Mouse (Mus musculus) intestine, embryonic 15.5 days (tissue): ENCODE results near the gene Map3k4. TPM values are rescaled to one million over a fixed set of nuclear protein-coding genes. Genes with fewer than 3 reads are reported as not detected.
"Not testable (repeated sequence)": the region's sequence is repeated elsewhere in the genome, so short reads cannot be mapped to it uniquely, and the experiment has no call there.

Experiments
- ATAC-seq: fragments of 200-750 bp; cut with Nextera tagmentation; 2 replicates; pipeline ENCODE4 v1.8.0; 2017; ENCODE audit warnings: moderate TSS enrichment, moderate library complexity
- H3K27ac ChIP-seq: fragments of 300-500 bp; sonication (generic); 2 replicates; pipeline ENCODE4 v1.5.1; 2015; ENCODE audit warnings: mild to moderate bottlenecking, inconsistent platforms
- H3K27me3 ChIP-seq: fragments of 300-500 bp; sonication (generic); replicated peaks from 2 replicates; pipeline ENCODE4 v1.6.1; 2015; ENCODE audit warnings: inconsistent platforms
- H3K36me3 ChIP-seq: fragments of 300-500 bp; sonication (generic); 2 replicates; pipeline ENCODE4 v1.6.1; 2015; ENCODE audit warnings: inconsistent platforms
- H3K4me1 ChIP-seq: fragments of 300-500 bp; sonication (generic); replicated peaks from 2 replicates; pipeline ENCODE4 v1.6.1; 2015; ENCODE audit warnings: inconsistent platforms
- H3K4me2 ChIP-seq: fragments of 300-500 bp; sonication (generic); replicated peaks from 2 replicates; pipeline ENCODE4 v1.6.1; 2015; ENCODE audit warnings: mild to moderate bottlenecking, inconsistent platforms
- H3K4me3 ChIP-seq: fragments of 300-500 bp; sonication (generic); replicated peaks from 2 replicates; pipeline ENCODE4 v1.5.1; 2015; ENCODE audit warnings: inconsistent platforms
- H3K9ac ChIP-seq: fragments of 300-500 bp; sonication (generic); 2 replicates; pipeline ENCODE4 v1.6.1; 2015; ENCODE audit warnings: inconsistent platforms
- H3K9me3 ChIP-seq: fragments of 300-500 bp; sonication (generic); 2 replicates; pipeline ENCODE4 v1.6.1; 2016; ENCODE audit warnings: inconsistent platforms
- WGBS: fragments of 180-500 bp; shearing (Covaris S2); methylation state at CpG from one replicate; pipeline ENCODE4 v1.1.7; 2015; 5-methylcytosine and 5-hydroxymethylcytosine counted together
- polyA plus RNA-seq: library from polyadenylated mRNA; unstranded; fragments of >200 nt; fragmentation: Nextera tagmentation; extraction: Ambion mirVana; gene quantifications from 2 replicates; pipeline ENCODE4 v1.2.1, GENCODE M21; 2015

Gene Map3k4
- polyA plus RNA-seq, 1 experiment from 2014 or later: 43.9 TPM

DNA sequence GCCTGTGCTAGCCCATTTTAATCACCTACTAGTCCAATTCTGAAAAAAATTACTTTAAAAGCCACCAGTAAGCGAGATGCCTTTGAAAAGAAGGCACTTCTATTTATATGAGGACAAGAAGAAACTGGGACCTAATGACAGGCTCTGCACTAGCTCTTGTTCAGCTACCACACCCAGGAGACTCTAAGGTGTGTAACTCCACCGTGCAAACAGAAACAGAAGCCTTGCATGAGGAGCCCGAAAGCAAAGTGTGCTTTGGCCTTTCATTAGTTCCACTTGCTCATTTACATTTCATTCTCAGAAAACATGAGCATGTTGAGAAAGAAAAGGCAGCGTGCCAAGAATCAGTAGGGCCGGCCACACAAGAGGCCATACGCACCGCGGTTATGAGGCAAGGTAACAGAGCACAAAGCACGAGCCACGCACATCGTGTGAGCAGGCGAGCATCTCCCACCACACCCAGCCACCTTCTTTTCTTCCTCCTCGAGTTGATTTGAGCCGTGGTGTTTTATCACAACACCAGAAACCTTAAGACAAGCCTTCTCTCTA lies 18.4 kb downstream of the Map3k4 start:
- no peak overlapping the region for H3K4me2 ChIP-seq
- H3K36me3 ChIP-seq: no peaks in the 10 kb centered on the region
- 75% methylated on average over 14 of the region's 14 CpGs for WGBS
- no peaks in the 10 kb centered on the region for H3K27me3 ChIP-seq
- 0 out of 2 replicates have a peak overlapping the region, but pooled peaks have one; percentile 2 for H3K27ac ChIP-seq
- no peak overlapping the region for H3K9ac ChIP-seq
- H3K4me3 ChIP-seq: no peak overlapping the region
- no peaks in the 10 kb centered on the region for H3K9me3 ChIP-seq
- no peak for ATAC-seq
- peaks cover 39% of the 10 kb centered on the region for H3K4me1 ChIP-seq

DNA sequence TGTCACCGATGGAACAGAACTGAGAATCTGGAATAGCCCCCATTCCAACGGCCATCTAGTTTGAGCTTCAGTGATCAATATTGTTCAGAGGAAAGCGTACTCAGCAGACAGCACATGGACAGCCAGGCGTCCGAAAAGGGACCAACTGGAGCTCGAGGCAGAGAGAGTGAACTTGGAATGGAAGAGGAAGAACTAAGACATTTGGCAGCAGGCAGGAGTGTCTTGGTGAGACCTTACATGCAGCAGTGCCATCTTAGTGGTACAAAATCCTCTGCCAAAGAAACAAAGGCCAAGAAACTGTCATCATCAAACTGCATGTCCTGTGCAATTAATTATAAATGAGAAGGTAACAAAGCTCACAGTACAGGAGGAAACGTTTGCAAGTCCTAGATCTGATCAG lies 19.2 kb downstream of the Map3k4 start:
- Histone ChIP-seq H3K9me3 (no peaks in the 10 kb centered on the region), H3K4me2 (no peak overlapping the region), H3K9ac (no peak overlapping the region), H3K27ac (no peak overlapping the region), H3K4me1 (peaks cover 38% of the 10 kb centered on the region), H3K4me3 (no peak overlapping the region), H3K36me3 (no peaks in the 10 kb centered on the region), H3K27me3 (no peaks in the 10 kb centered on the region)
- WGBS: 80% methylated on average over 7 of the region's 7 CpGs
- no peak for ATAC-seq

DNA sequence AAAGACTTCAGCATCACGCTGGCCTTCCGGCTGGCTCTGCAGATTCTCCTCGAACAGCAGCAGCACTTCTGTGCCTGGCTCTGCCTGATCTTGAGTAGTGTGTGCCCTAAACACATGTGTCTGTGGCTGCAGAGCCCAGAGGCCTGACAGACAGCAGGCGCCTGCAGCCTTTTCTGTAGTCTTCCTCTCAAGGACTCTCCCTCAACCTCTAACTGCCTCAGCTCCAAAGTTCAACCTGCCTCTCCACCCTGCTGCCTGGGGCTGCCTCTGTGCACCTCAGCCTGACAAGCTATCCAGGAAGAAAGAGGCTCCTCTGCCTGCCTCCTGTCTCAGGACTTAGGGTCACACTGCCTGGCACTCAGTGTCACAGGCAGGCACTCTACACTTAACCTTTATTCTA lies 20.6 kb downstream of the Map3k4 start:
- H3K36me3 ChIP-seq: no peaks in the 10 kb centered on the region
- 0 out of 2 replicates have a peak overlapping the region, but pooled peaks have one; percentile 24 for H3K9ac ChIP-seq
- H3K27me3 ChIP-seq: no peaks in the 10 kb centered on the region
- H3K4me2 ChIP-seq: peak overlapping the region; percentile 27
- no peak overlapping the region for H3K4me3 ChIP-seq
- H3K9me3 ChIP-seq: no peaks in the 10 kb centered on the region
- H3K27ac ChIP-seq: peak overlapping the region; percentile 86
- peak; percentile 85 for ATAC-seq
- 57% methylated on average over 4 of the region's 4 CpGs for WGBS
- peaks cover 47% of the 10 kb centered on the region for H3K4me1 ChIP-seq

DNA sequence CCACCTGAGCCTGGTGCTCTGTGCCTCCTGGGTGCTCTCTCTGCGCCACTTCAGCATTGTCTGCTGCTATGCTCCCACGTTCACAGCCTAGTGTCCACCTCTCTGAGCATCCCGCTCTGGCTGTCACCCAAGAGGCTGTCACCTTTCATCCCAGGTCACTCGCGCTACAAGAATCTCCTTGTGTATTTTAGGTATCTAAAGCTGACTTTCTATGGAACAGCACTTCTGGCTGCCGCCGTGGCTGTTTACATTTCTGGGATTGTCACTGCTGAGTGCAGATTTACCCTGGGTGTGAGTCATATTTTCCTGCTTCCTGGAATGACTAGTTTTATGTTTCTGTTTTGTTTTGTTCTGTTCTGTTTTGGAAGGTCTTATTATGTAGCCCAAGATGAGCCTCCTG lies 21.3 kb downstream of the Map3k4 start:
- peak overlapping the region; percentile 86 for H3K27ac ChIP-seq
- peak overlapping the region; percentile 14; the same call in 1 of the 2 replicates for H3K4me2 ChIP-seq
- H3K27me3 ChIP-seq: no peaks in the 10 kb centered on the region
- WGBS: 34% methylated on average over 7 of the region's 7 CpGs
- H3K4me3 ChIP-seq: no peak overlapping the region
- H3K9ac ChIP-seq: no peak overlapping the region
- ATAC-seq: peak; percentile 37
- no peaks in the 10 kb centered on the region for H3K9me3 ChIP-seq
- peaks cover 47% of the 10 kb centered on the region for H3K4me1 ChIP-seq
- H3K36me3 ChIP-seq: no peaks in the 10 kb centered on the region

DNA sequence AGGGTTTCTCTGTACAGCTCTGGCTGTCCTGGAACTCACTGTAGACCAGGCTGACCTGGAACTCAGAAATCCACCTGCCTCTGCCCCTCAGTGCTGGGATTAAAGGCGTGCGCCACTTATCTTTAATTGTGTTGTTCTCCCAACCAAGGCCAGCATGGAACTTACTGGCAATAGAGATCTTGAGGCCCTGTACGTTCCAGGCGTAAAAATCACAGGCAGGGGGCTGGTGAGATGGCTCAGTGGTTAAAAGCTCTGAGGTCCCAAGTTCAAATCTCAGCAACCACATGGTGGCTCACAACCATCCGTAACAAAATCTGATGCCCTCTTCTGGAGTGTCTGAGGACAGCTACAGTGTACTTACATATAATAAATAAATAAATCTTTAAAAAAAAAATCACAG lies 22.7 kb downstream of the Map3k4 start:
- not testable (repeated sequence) for H3K4me2 ChIP-seq, H3K4me3 ChIP-seq, H3K27ac ChIP-seq, ATAC-seq, H3K36me3 ChIP-seq, H3K9ac ChIP-seq, H3K9me3 ChIP-seq, H3K27me3 ChIP-seq
- H3K4me1 ChIP-seq: peaks cover 42% of the 10 kb centered on the region
- 92% methylated on average over 5 of the region's 5 CpGs for WGBS

DNA sequence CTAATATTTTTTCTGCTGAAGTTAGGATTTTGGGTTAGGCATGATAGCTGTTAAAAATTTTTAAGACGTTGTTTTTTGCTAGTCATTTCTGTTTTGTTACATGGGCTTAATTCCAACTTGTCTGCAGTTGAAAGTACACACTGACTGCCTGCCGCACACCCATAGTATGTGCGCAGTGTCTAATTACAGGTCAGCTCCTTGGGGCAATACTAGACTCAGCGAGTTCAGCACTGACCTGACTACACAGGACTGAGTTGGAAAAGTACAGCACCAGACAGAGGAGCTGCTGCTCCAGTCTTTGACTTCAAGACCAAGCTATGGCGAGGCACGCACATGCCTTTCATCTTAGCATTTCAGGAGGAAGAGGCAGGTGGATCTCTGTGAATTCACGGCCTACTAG lies 24.2 kb downstream of the Map3k4 start:
- Histone ChIP-seq H3K36me3 (no peaks in the 10 kb centered on the region), H3K4me3 (no peak overlapping the region), H3K27ac (no peak overlapping the region), H3K27me3 (no peaks in the 10 kb centered on the region), H3K9ac (no peak overlapping the region), H3K4me2 (no peak overlapping the region), H3K9me3 (no peaks in the 10 kb centered on the region), H3K4me1 (peaks cover 31% of the 10 kb centered on the region)
- no peak for ATAC-seq
- 85% methylated on average over 7 of the region's 7 CpGs for whole genome bisulfite sequencing

DNA sequence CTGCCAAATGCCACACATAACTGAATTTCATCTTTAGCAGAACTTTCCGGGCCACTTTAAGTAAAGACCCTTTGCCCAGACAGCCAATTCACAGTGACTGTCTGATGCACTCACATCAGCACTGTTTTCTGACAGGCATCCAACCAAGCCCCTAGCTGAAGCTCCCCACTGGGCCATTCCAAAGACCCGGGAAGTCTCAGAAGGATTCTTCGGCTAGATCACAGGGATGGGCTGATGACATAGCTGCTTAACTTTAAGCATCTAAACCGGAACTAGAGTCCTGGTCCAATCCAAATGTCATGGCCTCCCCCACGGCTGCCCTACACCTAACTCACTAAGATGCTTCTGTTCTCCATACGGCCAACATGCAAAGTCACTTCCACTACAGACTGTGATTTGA lies 25.0 kb downstream of the Map3k4 start:
- Histone ChIP-seq H3K36me3 (no peaks in the 10 kb centered on the region), H3K4me1 (peaks cover 26% of the 10 kb centered on the region), H3K4me3 (no peak overlapping the region), H3K9me3 (no peaks in the 10 kb centered on the region), H3K4me2 (no peak overlapping the region), H3K9ac (no peak overlapping the region), H3K27ac (no peak overlapping the region), H3K27me3 (no peaks in the 10 kb centered on the region)
- WGBS: 68% methylated on average over 6 of the region's 6 CpGs
- no peak for ATAC-seq

DNA sequence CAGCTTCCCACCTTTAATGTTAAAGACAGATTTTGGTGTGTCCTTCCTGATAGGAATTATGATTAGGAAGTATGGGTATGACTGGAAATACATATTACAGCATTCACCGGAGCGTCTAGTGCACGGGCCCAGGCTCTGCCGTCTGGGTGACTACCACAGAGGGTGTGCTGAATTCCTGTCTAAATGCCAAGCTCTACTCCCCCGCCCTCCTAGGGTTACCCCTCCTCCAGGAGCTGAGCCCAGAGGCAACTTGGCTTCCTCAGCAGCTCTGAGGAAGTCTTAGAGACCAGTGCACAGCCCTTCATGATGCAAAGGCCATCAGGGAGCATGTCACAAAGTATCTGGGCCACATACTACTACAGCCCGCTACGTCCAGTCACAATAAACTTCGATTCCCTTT lies 25.7 kb downstream of the Map3k4 start:
- Histone ChIP-seq H3K27ac (no peak overlapping the region), H3K27me3 (no peaks in the 10 kb centered on the region), H3K9me3 (no peaks in the 10 kb centered on the region), H3K4me1 (peaks cover 23% of the 10 kb centered on the region), H3K9ac (no peak overlapping the region), H3K4me3 (no peak overlapping the region), H3K4me2 (no peak overlapping the region), H3K36me3 (no peaks in the 10 kb centered on the region)
- no peak for ATAC-seq
- WGBS: 84% methylated on average over 8 of the region's 8 CpGs

DNA sequence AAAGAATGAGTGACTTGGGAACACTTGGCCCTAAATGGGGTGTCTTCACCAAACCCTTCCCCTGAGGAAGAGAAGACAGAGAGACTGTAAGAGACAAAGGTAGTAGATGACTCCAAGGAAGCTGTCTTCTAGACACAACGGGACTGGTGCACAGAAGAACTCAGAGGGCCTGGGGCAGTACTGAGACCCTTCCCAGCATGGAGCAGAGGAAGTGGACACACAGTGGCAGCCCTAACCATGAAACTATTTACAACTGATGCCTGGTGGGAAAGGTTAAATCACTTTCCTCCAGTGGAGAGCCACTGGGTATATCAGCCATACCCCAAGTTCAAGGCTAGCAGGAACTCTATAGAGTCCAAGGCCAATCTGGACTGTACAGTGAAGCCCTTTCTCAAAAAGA lies 26.2 kb downstream of the Map3k4 start:
- ATAC-seq: no peak
- WGBS: 88% methylated on average over 1 of the region's 1 CpGs
- Histone ChIP-seq H3K36me3 (no peaks in the 10 kb centered on the region), H3K9me3 (no peaks in the 10 kb centered on the region), H3K4me3 (no peak overlapping the region), H3K4me1 (peaks cover 19% of the 10 kb centered on the region), H3K27ac (no peak overlapping the region), H3K4me2 (no peak overlapping the region), H3K27me3 (no peaks in the 10 kb centered on the region), H3K9ac (no peak overlapping the region)

DNA sequence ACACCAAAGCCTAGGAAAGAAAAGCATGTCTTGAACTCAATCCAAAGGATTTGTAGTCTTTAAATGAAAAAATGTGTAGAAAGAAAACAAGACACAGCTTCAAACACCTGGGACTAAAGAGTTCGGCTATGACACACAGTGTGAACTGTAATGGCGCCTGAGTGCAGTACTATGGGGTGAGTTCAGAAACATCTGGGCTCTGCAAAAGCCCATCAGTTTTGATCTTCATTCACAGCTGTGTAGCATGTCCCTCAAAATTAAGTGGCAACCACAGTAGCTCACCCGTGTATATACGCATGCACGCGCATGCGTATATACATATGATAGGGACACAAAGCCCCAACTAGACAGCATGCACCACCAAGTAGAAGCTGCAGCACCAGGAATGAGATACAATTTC lies 27.4 kb downstream of the Map3k4 start:
- no peaks in the 10 kb centered on the region for H3K9me3 ChIP-seq
- no peaks in the 10 kb centered on the region for H3K36me3 ChIP-seq
- H3K4me3 ChIP-seq: no peak overlapping the region
- no peak overlapping the region for H3K4me2 ChIP-seq
- no peak overlapping the region for H3K27ac ChIP-seq
- WGBS: 90% methylated on average over 7 of the region's 7 CpGs
- ATAC-seq: 0 out of 2 replicates have a peak, but pooled peaks have one; percentile 11
- peaks cover 13% of the 10 kb centered on the region; the same call in 1 of the 2 replicates for H3K4me1 ChIP-seq
- H3K9ac ChIP-seq: no peak overlapping the region
- H3K27me3 ChIP-seq: no peaks in the 10 kb centered on the region

DNA sequence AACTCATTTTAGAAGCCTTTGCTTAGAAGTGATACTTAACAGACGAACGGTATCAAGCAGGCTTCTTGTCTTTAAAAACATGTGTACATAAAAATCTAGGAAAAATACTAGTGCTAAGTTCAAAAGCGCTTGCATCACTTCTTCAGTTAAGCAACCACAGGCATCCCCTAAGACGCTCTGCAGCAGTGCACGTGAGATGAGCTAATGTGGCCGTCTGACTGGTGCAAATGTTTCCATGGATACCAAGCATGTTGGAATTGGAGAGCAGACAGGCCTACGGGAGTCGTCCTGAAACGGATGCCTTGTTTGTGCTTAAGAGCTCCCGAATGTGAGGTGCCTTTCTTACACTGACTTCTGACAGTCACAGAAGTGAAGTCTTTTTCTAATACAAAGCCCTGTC lies 27.9 kb downstream of the Map3k4 start:
- 39% methylated on average over 10 of the region's 10 CpGs for WGBS
- H3K4me1 ChIP-seq: peaks cover 13% of the 10 kb centered on the region; the same call in 1 of the 2 replicates
- no peak overlapping the region for H3K27ac ChIP-seq
- no peaks in the 10 kb centered on the region for H3K27me3 ChIP-seq
- peak; percentile 83 for ATAC-seq
- H3K9me3 ChIP-seq: no peaks in the 10 kb centered on the region
- no peak overlapping the region for H3K4me2 ChIP-seq
- no peak overlapping the region for H3K9ac ChIP-seq
- H3K36me3 ChIP-seq: no peaks in the 10 kb centered on the region
- H3K4me3 ChIP-seq: no peak overlapping the region

DNA sequence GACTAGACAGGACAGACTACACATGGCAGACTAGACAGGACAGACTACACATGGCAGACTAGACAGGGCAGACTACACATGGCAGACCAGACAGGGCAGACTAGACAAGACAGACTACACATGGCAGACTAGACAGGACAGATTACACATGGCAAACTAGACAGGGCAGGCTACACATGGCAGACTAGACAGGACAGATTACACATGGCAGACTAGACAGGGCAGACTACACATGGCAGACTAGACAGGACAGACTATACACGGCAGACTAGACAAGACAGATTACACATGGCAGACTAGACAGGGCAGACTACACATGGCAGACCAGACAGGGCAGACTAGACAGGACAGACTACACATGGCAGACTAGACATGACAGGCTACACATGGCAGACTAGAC lies 28.8 kb downstream of the Map3k4 start:
- not testable (repeated sequence) for H3K4me2 ChIP-seq, H3K4me3 ChIP-seq, H3K36me3 ChIP-seq, H3K27ac ChIP-seq, H3K9ac ChIP-seq, H3K27me3 ChIP-seq, ATAC-seq, H3K9me3 ChIP-seq
- peaks cover 12% of the 10 kb centered on the region; the same call in 1 of the 2 replicates for H3K4me1 ChIP-seq
- 59% methylated on average over 1 of the region's 1 CpGs for WGBS

DNA sequence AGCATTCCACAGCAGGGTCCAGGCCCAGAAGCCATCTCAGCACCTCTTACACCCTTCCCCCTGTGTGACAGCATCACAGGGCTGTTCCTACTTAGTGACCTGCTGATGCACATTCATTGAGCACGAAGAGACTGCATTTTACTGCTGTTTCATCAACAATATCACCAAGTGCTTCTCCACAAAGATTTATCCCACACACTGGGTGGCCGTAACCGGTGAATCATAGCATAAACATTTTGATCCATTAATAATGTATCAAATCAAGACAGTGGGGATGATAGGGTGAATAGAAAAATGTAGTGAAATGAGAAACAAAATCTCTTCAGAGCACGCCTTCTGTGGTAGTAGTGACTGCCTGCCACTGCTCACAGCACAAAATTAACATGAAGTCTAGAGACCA lies 29.7 kb downstream of the Map3k4 start:
- no peak for ATAC-seq

More for the DNA sequence above, 29.7 kb downstream of the Map3k4 start:
- H3K4me2 ChIP-seq: no peak overlapping the region
- H3K4me1 ChIP-seq: peaks cover 5% of the 10 kb centered on the region; the same call in 1 of the 2 replicates
- no peak overlapping the region for H3K4me3 ChIP-seq
- no peaks in the 10 kb centered on the region for H3K36me3 ChIP-seq
- no peaks in the 10 kb centered on the region for H3K27me3 ChIP-seq
- H3K27ac ChIP-seq: no peak overlapping the region
- H3K9me3 ChIP-seq: no peaks in the 10 kb centered on the region
- H3K9ac ChIP-seq: no peak overlapping the region
- WGBS: 76% methylated on average over 4 of the region's 4 CpGs
